Mouse (Mus musculus) lung, postnatal 14 days (tissue): Measurements from ENCODE around the gene Mical2.
A peak's percentile ranks its signal among the peaks of the same experiment; 100 is the strongest.

ENCODE experiments used
- DNase-seq: peaks from one replicate; pipeline ENCODE4 v3.0.0; 2021

Gene Mical2

GRCm38 (mm10) chr7:112321798-112322794 lies 96.4 kb downstream of the Mical2 start:
- no peak for DNase-seq

- DNase-seq: no peak
Observed at GRCm38 (mm10) chr7:112324577-112324976, 98.9 kb downstream of the Mical2 start.

- DNase-seq: peak; percentile 35
Observed at GRCm38 (mm10) chr7:112326852-112327251, 101.2 kb downstream of the Mical2 start.

GRCm38 (mm10) chr7:112328969-112329368 lies 103.3 kb downstream of the Mical2 start:
- peak; percentile 70 for DNase-seq

- no peak for DNase-seq
Observed at GRCm38 (mm10) chr7:112329496-112329895, 103.8 kb downstream of the Mical2 start.

GRCm38 (mm10) chr7:112330935-112331334 lies 105.3 kb downstream of the Mical2 start:
- no peak for DNase-seq

GRCm38 (mm10) chr7:112331804-112332203 lies 106.1 kb downstream of the Mical2 start:
- DNase-seq: peak; percentile 40

GRCm38 (mm10) chr7:112332426-112332825 lies 106.8 kb downstream of the Mical2 start:
- DNase-seq: no peak

GRCm38 (mm10) chr7:112333404-112333803 lies 107.7 kb downstream of the Mical2 start:
- no peak for DNase-seq

- DNase-seq: no peak
Observed at GRCm38 (mm10) chr7:112336213-112336631, 110.6 kb downstream of the Mical2 start.

GRCm38 (mm10) chr7:112336769-112337168 lies 111.1 kb downstream of the Mical2 start:
- peak; percentile 30 for DNase-seq

GRCm38 (mm10) chr7:112337736-112338135 lies 112.1 kb downstream of the Mical2 start:
- no peak for DNase-seq

GRCm38 (mm10) chr7:112341052-112341451 lies 115.4 kb downstream of the Mical2 start:
- DNase-seq: no peak

GRCm38 (mm10) chr7:112345687-112346086 lies 120.0 kb downstream of the Mical2 start:
- no peak for DNase-seq

- no peak for DNase-seq
Observed at GRCm38 (mm10) chr7:112351541-112351940, 125.9 kb downstream of the Mical2 start.

- DNase-seq: no peak
Observed at GRCm38 (mm10) chr7:112352005-112352404, 126.3 kb downstream of the Mical2 start.

GRCm38 (mm10) chr7:112353011-112353410 lies 127.4 kb downstream of the Mical2 start:
- no peak for DNase-seq

GRCm38 (mm10) chr7:112353939-112354338 lies 128.3 kb downstream of the Mical2 start:
- no peak for DNase-seq

- DNase-seq: peak; percentile 53
Observed at GRCm38 (mm10) chr7:112354503-112354951, 128.9 kb downstream of the Mical2 start.

GRCm38 (mm10) chr7:112359594-112359993 lies 133.9 kb downstream of the Mical2 start:
- no peak for DNase-seq

GRCm38 (mm10) chr7:112362574-112363200 lies 137.0 kb downstream of the Mical2 start:
- no peak for DNase-seq

- DNase-seq: no peak
Observed at GRCm38 (mm10) chr7:112365864-112366263, 140.2 kb downstream of the Mical2 start.

- peak; percentile 91 for DNase-seq
Observed at GRCm38 (mm10) chr7:112369046-112369445, 143.4 kb downstream of the Mical2 start.

GRCm38 (mm10) chr7:112369977-112370376 lies 144.3 kb downstream of the Mical2 start:
- no peak for DNase-seq
